Mouse (Mus musculus): Measurements from ENCODE around the gene Krt20. TPM values are rescaled to one million over a fixed set of nuclear protein-coding genes. Genes with fewer than 3 reads are reported as not detected.

The Krt20 gene
- polyA plus RNA-seq, 1 experiment: not detected

DNA sequence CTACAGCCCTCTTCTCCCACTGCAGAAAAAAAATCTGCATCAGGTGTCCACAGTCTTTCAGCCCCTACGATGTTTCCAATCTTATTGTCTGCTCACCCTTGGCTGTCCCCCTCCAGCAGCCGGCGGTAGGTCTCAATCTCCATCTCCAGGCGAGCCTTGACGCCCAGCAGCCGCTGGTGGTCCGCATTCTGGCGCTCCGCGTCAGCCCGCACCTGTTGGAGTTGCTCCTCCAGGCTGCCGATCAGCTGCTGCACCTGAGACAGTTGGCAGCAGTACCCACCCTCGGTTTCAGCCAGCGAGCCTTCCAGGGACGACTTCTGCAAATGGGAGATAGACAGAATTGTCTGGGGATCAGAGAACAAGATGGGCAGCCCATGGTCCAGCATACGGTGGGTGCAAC lies 20.1 kb downstream of the Krt20 start:
- Histone ChIP-seq H3ac (ENCODE audit: control insufficient read depth, insufficient read length) (no peak overlapping the region), H3K4me2 (ENCODE audit: low read depth) (no peak overlapping the region), H3K27me3 (ENCODE audit: control insufficient read depth, insufficient read depth, insufficient read length) (peaks cover 22% of the 10 kb centered on the region), H3K4me3 (no peak overlapping the region), H3K36me3 (ENCODE audit: control insufficient read depth, insufficient read depth) (no peaks in the 10 kb centered on the region), H3K79me2 (ENCODE audit: control insufficient read depth, insufficient read depth) (no peaks in the 10 kb centered on the region)
- TF ChIP-seq SRF (IDR thresholded peaks at IDR 0.05; ENCODE audit: control insufficient read depth, insufficient read length, low read depth) (no peak), USF1 (IDR thresholded peaks at IDR 0.05; ENCODE audit: low read depth) (no peak)

DNA sequence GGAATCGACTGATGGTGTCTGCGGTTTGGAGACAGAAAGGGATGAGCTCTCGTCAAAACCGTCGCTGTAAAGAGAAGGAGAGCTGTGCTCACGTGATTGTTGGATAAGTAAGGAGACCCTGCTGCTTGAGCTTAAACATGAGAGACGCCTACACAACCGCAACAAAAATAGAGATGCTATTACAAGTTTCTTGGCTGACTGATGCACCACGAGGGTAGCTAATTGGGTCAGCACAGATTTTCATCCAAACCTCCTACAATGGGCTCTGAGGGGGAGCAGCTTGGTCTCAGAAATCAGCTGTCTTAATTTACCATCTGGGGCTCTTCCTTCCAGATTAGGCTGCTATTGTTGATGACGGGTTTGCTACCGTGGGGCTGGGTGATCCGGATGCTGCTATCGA lies 21.0 kb downstream of the Krt20 start:
- H3K36me3 ChIP-seq (ENCODE audit: control insufficient read depth, insufficient read depth): no peaks in the 10 kb centered on the region
- no peaks in the 10 kb centered on the region for H3K79me2 ChIP-seq (ENCODE audit: control insufficient read depth, insufficient read depth)
- H3K4me3 ChIP-seq: no peak overlapping the region
- TF ChIP-seq REST (IDR thresholded peaks at IDR 0.05; ENCODE audit: insufficient read depth, insufficient read length): no peak
- TF ChIP-seq POLR2A (IDR thresholded peaks at IDR 0.05; ENCODE audit: insufficient read length, low read depth): no peak
- no peak for TF ChIP-seq TCF12 (IDR thresholded peaks at IDR 0.05; ENCODE audit: insufficient read depth, poor library complexity, severe bottlenecking)
- TF ChIP-seq POLR2AphosphoS2 (IDR thresholded peaks at IDR 0.05; ENCODE audit: insufficient read length, low read depth): no peak
- no peak for TF ChIP-seq TCF3 (IDR thresholded peaks at IDR 0.05; ENCODE audit: insufficient read length, low read depth)
- TF ChIP-seq CEBPB (IDR thresholded peaks at IDR 0.05; ENCODE audit: insufficient read depth, poor library complexity, severe bottlenecking): no peak
- no peak for TF ChIP-seq SRF (IDR thresholded peaks at IDR 0.05; ENCODE audit: control insufficient read depth, insufficient read length, low read depth)
- TF ChIP-seq MYOG (IDR thresholded peaks at IDR 0.05; ENCODE audit: control insufficient read depth in 1 of 3, insufficient read depth in 1 of 3, insufficient read length in 2 of 3, low read depth in 2 of 3): no peak
- no peak for TF ChIP-seq E2F4 (IDR thresholded peaks at IDR 0.05; ENCODE audit: insufficient read depth)
- TF ChIP-seq USF1 (IDR thresholded peaks at IDR 0.05; ENCODE audit: low read depth): no peak
- TF ChIP-seq MAX (IDR thresholded peaks at IDR 0.05; ENCODE audit: low read depth): no peak
- TF ChIP-seq MYOD1 (IDR thresholded peaks at IDR 0.05; ENCODE audit: control insufficient read depth in 1 of 3, insufficient read length in 2 of 3, low read depth in 2 of 3): no peak
- no peak overlapping the region for H3K4me2 ChIP-seq (ENCODE audit: low read depth)
- H3K27me3 ChIP-seq (ENCODE audit: control insufficient read depth, insufficient read depth, insufficient read length): peaks cover 19% of the 10 kb centered on the region
- no peak overlapping the region for H3ac ChIP-seq (ENCODE audit: control insufficient read depth, insufficient read length)

DNA sequence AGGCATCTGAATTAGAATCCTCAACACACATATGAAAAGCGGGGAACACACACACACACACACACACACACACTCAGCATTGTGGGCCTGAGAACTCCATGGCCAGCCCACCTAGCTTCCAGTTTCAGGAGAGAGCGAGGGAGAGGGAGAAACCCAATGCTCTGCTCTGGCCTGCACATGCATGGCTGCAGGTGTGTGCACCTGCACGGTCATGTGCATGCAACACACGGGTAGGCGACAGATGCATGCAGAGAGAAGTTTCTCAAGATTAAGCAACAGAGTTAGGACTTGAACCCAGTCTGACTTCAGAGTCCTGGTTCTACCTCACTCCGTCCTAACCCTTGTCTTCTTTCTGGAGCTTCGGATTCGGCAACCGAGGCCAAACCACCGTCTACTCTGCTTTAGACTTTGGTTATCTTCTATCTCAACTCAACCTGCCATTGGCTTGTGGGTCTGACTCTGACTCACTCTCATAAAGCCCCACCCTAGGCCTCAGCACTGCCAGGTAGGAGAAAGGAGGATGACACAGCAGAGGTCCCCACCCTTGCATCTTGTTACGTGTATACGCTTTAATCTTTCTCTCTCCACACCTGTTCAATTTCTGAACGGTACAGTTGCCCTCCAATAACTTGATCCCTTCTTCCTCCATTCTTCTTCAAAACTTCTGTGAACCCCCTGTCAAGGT lies 23.3 kb downstream of the Krt20 start:
- TF ChIP-seq SRF (IDR thresholded peaks at IDR 0.05; ENCODE audit: control insufficient read depth, insufficient read length, low read depth): no peak
- no peak for TF ChIP-seq POLR2AphosphoS2 (IDR thresholded peaks at IDR 0.05; ENCODE audit: insufficient read length, low read depth)
- TF ChIP-seq REST (IDR thresholded peaks at IDR 0.05; ENCODE audit: insufficient read depth, insufficient read length): no peak
- no peak for TF ChIP-seq E2F4 (IDR thresholded peaks at IDR 0.05; ENCODE audit: insufficient read depth)
- TF ChIP-seq TCF12 (IDR thresholded peaks at IDR 0.05; ENCODE audit: insufficient read depth, poor library complexity, severe bottlenecking): no peak
- TF ChIP-seq POLR2A (IDR thresholded peaks at IDR 0.05; ENCODE audit: insufficient read length, low read depth): no peak
- no peak for TF ChIP-seq USF1 (IDR thresholded peaks at IDR 0.05; ENCODE audit: low read depth)
- no peak for TF ChIP-seq MAX (IDR thresholded peaks at IDR 0.05; ENCODE audit: low read depth)
- TF ChIP-seq TCF3 (IDR thresholded peaks at IDR 0.05; ENCODE audit: insufficient read length, low read depth): no peak
- no peaks in the 10 kb centered on the region for H3K36me3 ChIP-seq (ENCODE audit: control insufficient read depth, insufficient read depth)
- no peak overlapping the region for H3ac ChIP-seq (ENCODE audit: control insufficient read depth, insufficient read length)
- H3K27me3 ChIP-seq (ENCODE audit: control insufficient read depth, insufficient read depth, insufficient read length): peaks cover 14% of the 10 kb centered on the region
- no peak overlapping the region for H3K4me2 ChIP-seq (ENCODE audit: low read depth)
- H3K4me3 ChIP-seq: no peak overlapping the region
- H3K79me2 ChIP-seq (ENCODE audit: control insufficient read depth, insufficient read depth): no peaks in the 10 kb centered on the region

DNA sequence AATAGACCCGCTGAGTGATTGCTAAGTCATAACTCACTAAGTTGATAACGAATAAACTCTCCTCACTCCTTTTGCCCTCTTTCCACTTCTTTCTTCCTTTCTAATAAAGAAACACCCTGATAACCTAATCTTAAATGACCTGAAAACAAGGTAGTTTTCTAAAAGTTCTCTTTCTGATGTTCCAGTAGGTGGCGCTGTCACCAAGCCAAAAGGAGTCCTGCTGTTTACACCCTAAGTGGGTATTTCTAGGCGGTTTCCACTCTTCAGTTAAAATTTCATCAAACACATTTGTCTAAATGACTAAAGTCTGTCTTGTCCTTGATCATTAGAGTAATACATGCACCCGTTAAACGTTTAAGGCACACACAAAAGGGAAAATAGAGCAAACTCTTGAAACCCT lies 24.7 kb downstream of the Krt20 start:
- Histone ChIP-seq H3K4me2 (ENCODE audit: low read depth) (no peak overlapping the region), H3K79me2 (ENCODE audit: control insufficient read depth, insufficient read depth) (no peaks in the 10 kb centered on the region), H3K27me3 (ENCODE audit: control insufficient read depth, insufficient read depth, insufficient read length) (peaks cover 17% of the 10 kb centered on the region), H3K36me3 (ENCODE audit: control insufficient read depth, insufficient read depth) (no peaks in the 10 kb centered on the region), H3K4me3 (no peak overlapping the region), H3ac (ENCODE audit: control insufficient read depth, insufficient read length) (no peak overlapping the region)
- no peak for TF ChIP-seq TCF12 (IDR thresholded peaks at IDR 0.05; ENCODE audit: insufficient read depth, poor library complexity, severe bottlenecking)

DNA sequence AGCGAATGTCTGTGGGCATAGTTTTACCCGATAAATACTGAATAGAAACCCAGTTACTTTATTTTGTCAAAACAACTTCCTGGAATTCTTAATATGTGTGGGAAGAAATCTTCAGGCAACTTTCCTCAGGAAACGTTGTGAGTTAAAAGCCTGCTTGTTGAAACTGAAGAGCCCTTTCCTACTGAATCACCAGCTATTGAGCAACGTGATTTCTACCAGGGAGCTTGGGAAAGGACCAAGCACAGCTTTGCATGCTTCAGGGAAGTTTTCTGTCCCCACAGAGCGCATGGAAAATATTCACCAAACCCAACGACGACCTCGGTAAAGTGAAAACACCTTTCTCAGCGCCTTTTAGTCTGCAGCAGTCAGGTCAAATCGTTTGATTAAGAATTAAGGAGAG lies 31.8 kb downstream of the Krt20 start:
- no peak overlapping the region for H3ac ChIP-seq (ENCODE audit: control insufficient read depth, insufficient read length)
- no peak overlapping the region for H3K4me3 ChIP-seq
- TF ChIP-seq MYOG (IDR thresholded peaks at IDR 0.05; ENCODE audit: control insufficient read depth in 1 of 3, insufficient read depth in 1 of 3, insufficient read length in 2 of 3, low read depth in 2 of 3) (no peak), MYOD1 (IDR thresholded peaks at IDR 0.05; ENCODE audit: control insufficient read depth in 1 of 3, insufficient read length in 2 of 3, low read depth in 2 of 3) (no peak)
- no peaks in the 10 kb centered on the region for H3K79me2 ChIP-seq (ENCODE audit: control insufficient read depth, insufficient read depth)
- no peaks in the 10 kb centered on the region for H3K36me3 ChIP-seq (ENCODE audit: control insufficient read depth, insufficient read depth)
- H3K4me2 ChIP-seq (ENCODE audit: low read depth): no peak overlapping the region
- peaks cover 29% of the 10 kb centered on the region for H3K27me3 ChIP-seq (ENCODE audit: control insufficient read depth, insufficient read depth, insufficient read length)

All from myocyte (in vitro differentiated cells).